Mouse (Mus musculus) lung, embryonic 15.5 days (tissue): ENCODE results near the gene Tmem150b. TPM values are rescaled to one million over a fixed set of nuclear protein-coding genes. Genes with fewer than 3 reads are reported as not detected.

ENCODE experiments used
- ATAC-seq: fragments of 200-750 bp; cut with Nextera tagmentation; 2 replicates; pipeline ENCODE4 v1.8.0; 2017; ENCODE audit warnings: moderate number of reproducible peaks, borderline replicate concordance; ENCODE audit not compliant: low FRiP score, low TSS enrichment; ENCODE audit errors: extremely low read depth
- H3K27ac ChIP-seq: fragments of 300-500 bp; sonication (generic); 2 replicates; pipeline ENCODE4 v1.5.1; 2015; ENCODE audit warnings: moderate library complexity, mild to moderate bottlenecking, inconsistent platforms
- H3K27me3 ChIP-seq: fragments of 300-500 bp; sonication (generic); 2 replicates; pipeline ENCODE4 v1.6.1; 2015; ENCODE audit warnings: inconsistent platforms
- H3K36me3 ChIP-seq: fragments of 300-500 bp; sonication (generic); 2 replicates; pipeline ENCODE4 v1.6.1; 2015; ENCODE audit warnings: inconsistent platforms
- H3K4me1 ChIP-seq: fragments of 300-500 bp; sonication (generic); 2 replicates; pipeline ENCODE4 v1.6.1; 2015; ENCODE audit warnings: inconsistent platforms
- H3K4me2 ChIP-seq: fragments of 300-500 bp; sonication (generic); 2 replicates; pipeline ENCODE4 v1.6.1; 2015; ENCODE audit warnings: inconsistent platforms, mild to moderate bottlenecking, moderate library complexity
- H3K4me3 ChIP-seq: fragments of 300-500 bp; sonication (generic); 2 replicates; pipeline ENCODE4 v1.5.1; 2015; ENCODE audit warnings: mild to moderate bottlenecking, inconsistent platforms
- H3K9ac ChIP-seq: fragments of 300-500 bp; sonication (generic); 2 replicates; pipeline ENCODE4 v1.6.1; 2015; ENCODE audit warnings: inconsistent platforms
- H3K9me3 ChIP-seq: fragments of 300-500 bp; sonication (generic); 2 replicates; pipeline ENCODE4 v1.6.1; 2016; ENCODE audit warnings: inconsistent platforms
- WGBS: fragments of 180-500 bp; shearing (Covaris S2); methylation state at CpG from one replicate; pipeline ENCODE4 v1.1.7; 2015; 5-methylcytosine and 5-hydroxymethylcytosine counted together
- polyA plus RNA-seq: library from polyadenylated mRNA; unstranded; fragments of >200 nt; fragmentation: Nextera tagmentation; extraction: Ambion mirVana; gene quantifications from 2 replicates; pipeline ENCODE4 v1.2.1, GENCODE M21; 2015

Tmem150b gene
- polyA plus RNA-seq: 0.07 and 0.10 TPM in 2 replicates

GRCm38 (mm10) chr7:4725169-4725568 is at the start of gene Tmem150b:
TSS of gene Tmem150b (minus strand) at chr7:4725249.
- Histone ChIP-seq H3K4me3 (no peak within 1 kb of the TSS), H3K9ac (no peak within 1 kb of the TSS), H3K36me3 (no peaks in the 10 kb centered on the region), H3K27ac (no peak within 1 kb of the TSS), H3K27me3 (no peaks in the 10 kb centered on the region), H3K9me3 (no peaks in the 10 kb centered on the region), H3K4me1 (no peaks in the 10 kb centered on the region), H3K4me2 (no peak within 1 kb of the TSS)
- 59% methylated on average over 7 of the region's 7 CpGs for WGBS
- ATAC-seq: no peak

GRCm38 (mm10) chr7:4771202-4771601 is 46.2 kb upstream of the Tmem150b start, which contains the start of gene Fam71e2:
TSS of gene Fam71e2 (minus strand) at chr7:4771302.
- Histone ChIP-seq H3K9ac (no peak within 1 kb of the TSS), H3K4me2 (no peak within 1 kb of the TSS), H3K9me3 (no peaks in the 10 kb centered on the region), H3K27ac (no peak within 1 kb of the TSS), H3K36me3 (no peaks in the 10 kb centered on the region), H3K4me3 (no peak within 1 kb of the TSS), H3K27me3 (peaks cover 14% of the 10 kb centered on the region), H3K4me1 (no peaks in the 10 kb centered on the region)
- ATAC-seq: no peak
- WGBS: 48% methylated on average over 5 of the region's 5 CpGs

DNA sequence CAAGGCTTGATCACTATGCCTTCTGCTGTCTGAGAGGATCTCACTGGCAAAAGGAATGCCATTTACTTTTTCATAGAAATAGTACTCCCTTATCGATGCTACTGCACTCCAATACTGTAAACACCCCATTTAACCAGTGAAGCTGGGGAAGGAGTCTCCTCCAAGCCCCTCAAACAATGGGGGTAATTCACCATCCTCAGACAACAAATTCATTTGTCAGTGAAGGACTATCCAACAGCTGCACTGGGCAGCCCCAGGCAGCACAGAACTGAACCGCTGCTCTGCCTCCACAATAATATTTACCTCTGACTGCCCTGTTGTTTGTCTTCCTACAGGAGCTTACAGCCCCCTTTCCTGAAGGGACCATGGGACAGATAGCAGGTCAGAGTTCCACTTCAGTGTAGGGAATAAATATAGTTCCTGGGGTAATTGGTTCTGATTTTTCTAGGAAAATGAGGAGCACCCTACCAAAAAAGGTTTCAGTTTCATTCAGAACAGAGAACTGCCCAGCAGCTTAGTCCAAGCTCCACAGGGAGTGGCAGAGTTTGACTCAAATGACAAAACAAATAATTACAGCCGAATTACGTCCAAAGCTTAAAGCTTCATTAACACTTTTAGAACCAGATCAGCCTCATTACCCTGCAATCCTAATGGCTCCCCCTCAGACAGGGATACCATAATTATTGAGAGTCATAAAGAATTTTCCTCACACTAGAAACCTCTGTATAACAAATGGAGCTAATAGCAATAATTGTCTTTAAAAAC is 40.1 kb upstream of the Tmem150b start:
- no peak for ATAC-seq
- Histone ChIP-seq H3K4me3 (no peak overlapping the region), H3K9me3 (no peaks in the 10 kb centered on the region), H3K4me1 (no peaks in the 10 kb centered on the region), H3K4me2 (no peak overlapping the region), H3K27me3 (0 out of 2 replicates have a peak, but pooled peaks cover 2% of the 10 kb centered on the region), H3K36me3 (no peaks in the 10 kb centered on the region), H3K9ac (no peak overlapping the region), H3K27ac (no peak overlapping the region)
- WGBS: 16% methylated on average over 4 of the region's 4 CpGs

DNA sequence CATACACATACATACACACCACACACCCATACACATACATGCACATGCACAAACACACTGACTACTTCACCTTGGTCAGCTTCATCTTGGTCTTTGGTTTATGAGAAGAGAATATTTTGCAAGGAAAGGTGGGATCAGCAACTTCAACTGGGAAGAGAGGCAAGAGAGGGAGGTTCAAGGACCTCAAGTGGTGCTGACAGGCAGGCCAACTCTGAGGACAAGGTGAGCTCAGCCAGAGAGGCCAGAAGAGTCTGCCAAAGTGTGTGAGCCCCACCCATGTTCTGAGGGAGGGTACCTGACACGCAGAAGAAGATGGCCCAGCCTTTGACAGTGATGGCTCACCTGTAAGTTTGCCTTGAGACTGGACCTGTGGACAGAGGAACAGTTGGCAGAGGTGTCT is 34.6 kb upstream of the Tmem150b start:
- Histone ChIP-seq H3K4me3 (no peak overlapping the region), H3K9me3 (no peaks in the 10 kb centered on the region), H3K4me2 (no peak overlapping the region), H3K9ac (no peak overlapping the region), H3K4me1 (no peaks in the 10 kb centered on the region), H3K27ac (no peak overlapping the region), H3K27me3 (no peaks in the 10 kb centered on the region), H3K36me3 (no peaks in the 10 kb centered on the region)
- no peak for ATAC-seq
- WGBS: 20% methylated on average over 1 of the region's 1 CpGs

DNA sequence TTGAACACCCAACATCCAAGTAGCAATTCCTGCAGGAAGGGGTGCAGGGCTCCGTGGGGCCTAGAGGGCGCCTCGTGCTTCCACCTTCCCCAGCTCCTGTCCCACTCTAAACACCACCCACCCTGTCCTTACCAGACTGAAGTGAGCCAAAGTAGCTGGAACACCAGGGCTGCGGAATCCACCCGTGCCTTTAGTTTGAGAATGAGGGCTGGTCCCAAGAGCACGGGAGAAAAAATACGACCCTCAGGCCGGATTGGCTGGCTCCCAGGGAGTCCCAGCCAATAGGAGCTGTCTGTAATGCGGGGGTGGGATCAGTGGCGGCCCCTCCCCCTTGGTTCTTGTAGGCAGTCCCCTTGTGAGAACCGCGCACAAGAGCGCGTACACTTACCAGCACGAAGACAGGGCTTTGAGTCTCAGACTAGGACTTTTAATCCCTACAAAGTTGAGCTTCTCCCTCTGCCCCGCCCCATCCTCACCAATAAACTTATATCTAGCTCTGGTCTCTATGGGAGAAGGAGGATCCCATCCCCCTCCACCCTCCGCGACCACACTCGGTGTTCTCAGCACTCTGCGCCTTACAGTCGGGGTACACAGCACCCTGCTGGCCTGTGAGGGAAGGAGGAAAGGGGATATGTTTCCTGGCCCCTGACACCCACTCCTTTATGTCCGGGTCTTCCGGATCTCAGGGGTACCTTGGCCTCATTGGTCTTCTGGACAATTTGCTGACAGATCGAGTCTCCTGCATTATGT is 27.9 kb upstream of the Tmem150b start, which contains the start of gene Cox6b2:
Gene Cox6b2, minus strand, starts transcription at position 274 of the 750 bp plus-strand sequence.
- Histone ChIP-seq H3K4me1 (peaks cover 19% of the 10 kb centered on the region), H3K9me3 (no peaks in the 10 kb centered on the region), H3K9ac (peak within 1 kb of the TSS; percentile 11), H3K4me3 (peak within 1 kb of the TSS; percentile 45), H3K27me3 (no peaks in the 10 kb centered on the region), H3K27ac (peak within 1 kb of the TSS; percentile 56), H3K36me3 (no peaks in the 10 kb centered on the region), H3K4me2 (peak within 1 kb of the TSS; percentile 71)
- peak; percentile 93 for ATAC-seq
- 2% methylated on average over 24 of the region's 24 CpGs for WGBS

DNA sequence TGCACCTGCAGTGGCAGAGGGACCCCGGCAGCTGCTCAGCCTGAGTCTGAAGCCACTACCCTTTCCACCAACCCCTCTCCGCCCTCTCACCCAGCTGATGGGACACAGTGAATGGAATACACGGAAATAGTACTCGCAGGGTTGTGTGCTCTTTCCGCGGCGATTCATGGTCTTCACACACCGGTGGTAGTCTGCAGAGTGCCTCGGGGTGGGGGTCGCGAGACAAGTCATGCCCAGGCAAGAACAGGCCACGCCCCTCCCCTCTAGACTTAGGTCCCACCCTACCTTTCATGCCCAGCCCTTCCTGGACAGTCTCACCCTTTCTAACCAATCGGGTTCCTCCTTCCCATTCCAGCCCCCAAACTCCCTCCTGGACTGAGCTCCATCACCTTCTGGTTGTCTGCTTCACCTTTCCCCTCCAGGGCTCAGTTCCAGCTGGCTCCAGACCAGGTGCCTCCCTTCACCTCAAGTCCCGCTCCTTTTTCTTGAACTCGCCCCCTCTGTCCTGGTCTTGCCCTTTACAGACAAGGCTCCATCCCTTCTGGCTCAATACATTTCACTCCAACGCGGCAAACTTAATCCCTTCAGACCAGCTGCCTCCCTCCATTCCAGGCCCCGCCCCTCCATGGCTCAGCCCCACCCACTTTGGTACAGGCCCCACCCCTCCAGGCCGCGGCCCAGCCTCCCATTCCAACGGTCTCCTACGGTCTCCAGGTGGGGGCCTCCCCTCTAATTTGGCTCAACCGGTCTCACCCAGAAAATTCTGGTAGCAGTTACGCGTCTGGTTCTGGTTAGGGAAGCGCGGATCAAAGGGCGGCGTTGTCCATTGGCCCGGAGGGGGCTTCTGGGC is 27.1 kb upstream of the Tmem150b start:
- ATAC-seq: peak; percentile 81
- Histone ChIP-seq H3K9ac (peak overlapping the region; percentile 11; the same call in 1 of the 2 replicates), H3K4me2 (peak overlapping the region; percentile 71), H3K9me3 (no peaks in the 10 kb centered on the region), H3K27me3 (no peaks in the 10 kb centered on the region), H3K36me3 (no peaks in the 10 kb centered on the region), H3K4me3 (peak overlapping the region; percentile 45), H3K4me1 (peaks cover 19% of the 10 kb centered on the region), H3K27ac (peak overlapping the region; percentile 56)
- WGBS: 3% methylated on average over 30 of the region's 30 CpGs

GRCm38 (mm10) chr7:4749169-4749568 is 24.1 kb upstream of the Tmem150b start:
- 52% methylated on average over 2 of the region's 2 CpGs for WGBS
- H3K27ac ChIP-seq: no peak overlapping the region
- H3K9me3 ChIP-seq: no peaks in the 10 kb centered on the region
- ATAC-seq: no peak
- H3K36me3 ChIP-seq: peaks cover 16% of the 10 kb centered on the region
- peaks cover 19% of the 10 kb centered on the region for H3K4me1 ChIP-seq
- no peak overlapping the region for H3K4me3 ChIP-seq
- no peak overlapping the region for H3K4me2 ChIP-seq
- H3K9ac ChIP-seq: no peak overlapping the region
- H3K27me3 ChIP-seq: no peaks in the 10 kb centered on the region

DNA sequence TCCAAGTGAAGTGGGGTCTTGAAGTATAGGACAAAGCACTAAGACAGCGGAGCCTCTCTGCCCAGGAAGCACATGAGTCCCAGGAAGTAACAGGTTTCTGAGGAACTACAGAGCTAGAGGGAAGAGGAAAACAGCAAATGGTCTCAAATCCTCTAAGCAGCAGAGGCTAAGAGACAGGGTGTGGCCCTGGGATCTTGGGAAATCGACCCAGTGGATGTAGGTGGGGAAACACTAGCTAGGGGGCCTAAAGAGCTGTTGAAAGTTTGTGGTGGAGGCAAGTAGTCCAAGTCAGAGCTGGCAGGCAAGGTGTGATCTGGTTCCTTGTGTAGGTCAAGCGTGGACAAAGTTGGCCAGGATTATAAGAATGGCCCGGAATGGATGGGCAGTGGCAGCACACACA is 23.3 kb upstream of the Tmem150b start:
- Histone ChIP-seq H3K27ac (no peak overlapping the region), H3K4me2 (no peak overlapping the region), H3K9me3 (no peaks in the 10 kb centered on the region), H3K27me3 (no peaks in the 10 kb centered on the region), H3K4me3 (no peak overlapping the region), H3K4me1 (peaks cover 21% of the 10 kb centered on the region), H3K9ac (no peak overlapping the region), H3K36me3 (peaks cover 17% of the 10 kb centered on the region)
- no peak for ATAC-seq
- WGBS: 69% methylated on average over 4 of the region's 4 CpGs

DNA sequence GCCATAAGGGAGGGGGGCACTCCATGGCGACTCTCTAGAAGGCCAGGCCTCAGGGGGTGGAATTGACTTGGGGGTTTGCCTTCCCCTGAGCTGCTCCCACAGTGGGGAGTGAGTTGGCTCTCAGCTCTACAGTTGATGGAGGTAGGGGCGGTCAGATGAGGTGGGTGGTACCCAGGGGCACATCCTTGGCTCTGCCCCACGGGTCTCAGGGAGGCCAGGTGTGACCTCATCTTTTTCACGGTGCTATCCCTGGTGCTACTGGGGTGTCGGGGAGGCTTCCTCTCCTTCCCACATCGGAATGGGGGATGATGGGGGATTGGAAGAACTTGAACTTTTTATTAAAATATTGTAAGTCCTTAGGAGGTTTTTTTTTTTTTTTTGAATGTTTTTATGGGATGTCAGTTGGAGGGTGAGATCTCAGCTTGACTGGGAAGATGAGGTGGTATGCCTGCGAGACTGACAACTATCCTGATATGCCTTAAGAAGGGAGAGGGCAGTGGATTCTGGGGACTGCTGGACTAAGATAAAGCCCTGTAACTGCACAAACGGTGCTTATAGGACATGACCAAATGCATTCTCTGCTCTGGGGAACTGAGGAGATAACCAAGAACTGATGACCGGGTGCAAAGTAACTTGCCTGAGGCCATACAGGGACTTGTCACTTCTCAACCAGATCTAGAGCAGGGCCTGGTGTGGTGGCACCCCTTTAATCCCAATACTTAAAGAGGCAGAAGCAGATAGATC is 22.3 kb upstream of the Tmem150b start:
- no peak overlapping the region for H3K4me2 ChIP-seq
- H3K4me1 ChIP-seq: peaks cover 22% of the 10 kb centered on the region
- peaks cover 17% of the 10 kb centered on the region for H3K36me3 ChIP-seq
- H3K27me3 ChIP-seq: no peaks in the 10 kb centered on the region
- H3K9me3 ChIP-seq: no peaks in the 10 kb centered on the region
- WGBS: 59% methylated on average over 9 of the region's 9 CpGs
- no peak overlapping the region for H3K4me3 ChIP-seq
- no peak overlapping the region for H3K9ac ChIP-seq
- no peak overlapping the region for H3K27ac ChIP-seq
- ATAC-seq: no peak

DNA sequence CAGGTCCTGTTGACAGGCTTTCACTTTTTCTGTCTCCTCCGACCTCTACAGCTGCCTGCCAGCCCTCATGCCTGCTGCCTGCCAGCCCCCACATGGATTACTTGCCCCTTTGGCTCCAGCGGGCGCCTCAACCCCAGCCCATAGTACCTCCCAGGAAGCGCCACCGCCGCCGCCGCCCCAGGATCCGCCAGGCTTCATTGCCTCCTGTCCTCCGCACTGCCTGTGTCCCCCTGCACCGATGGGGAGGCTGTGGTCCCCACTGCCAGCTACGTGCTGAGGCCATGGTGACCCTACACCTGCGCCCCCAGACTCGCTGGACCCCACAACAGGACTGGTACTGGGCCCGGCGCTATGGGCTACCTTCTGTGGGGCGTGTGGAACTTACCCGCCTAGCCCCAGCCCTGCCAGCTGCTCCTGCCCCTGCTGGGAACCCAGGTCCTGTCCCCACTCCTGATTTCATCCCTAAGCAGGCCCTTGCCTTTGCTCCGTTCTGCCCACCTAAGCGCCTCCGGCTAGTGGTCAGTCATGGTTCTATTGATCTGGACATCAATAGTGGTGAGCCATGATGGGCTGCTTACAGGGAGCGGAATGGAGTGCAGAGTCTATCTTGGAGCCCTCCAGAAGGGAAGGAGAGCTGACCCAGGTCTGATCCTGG is 21.4 kb upstream of the Tmem150b start:
- 87% methylated on average over 22 of the region's 22 CpGs for WGBS
- no peak for ATAC-seq
- Histone ChIP-seq H3K27ac (no peak overlapping the region), H3K9ac (no peak overlapping the region), H3K36me3 (peaks cover 17% of the 10 kb centered on the region), H3K4me2 (no peak overlapping the region), H3K27me3 (no peaks in the 10 kb centered on the region), H3K9me3 (no peaks in the 10 kb centered on the region), H3K4me1 (peaks cover 22% of the 10 kb centered on the region), H3K4me3 (no peak overlapping the region)
